9 mouse cellular contexts compared by ENCODE assay signal in the genomic region with DNA sequence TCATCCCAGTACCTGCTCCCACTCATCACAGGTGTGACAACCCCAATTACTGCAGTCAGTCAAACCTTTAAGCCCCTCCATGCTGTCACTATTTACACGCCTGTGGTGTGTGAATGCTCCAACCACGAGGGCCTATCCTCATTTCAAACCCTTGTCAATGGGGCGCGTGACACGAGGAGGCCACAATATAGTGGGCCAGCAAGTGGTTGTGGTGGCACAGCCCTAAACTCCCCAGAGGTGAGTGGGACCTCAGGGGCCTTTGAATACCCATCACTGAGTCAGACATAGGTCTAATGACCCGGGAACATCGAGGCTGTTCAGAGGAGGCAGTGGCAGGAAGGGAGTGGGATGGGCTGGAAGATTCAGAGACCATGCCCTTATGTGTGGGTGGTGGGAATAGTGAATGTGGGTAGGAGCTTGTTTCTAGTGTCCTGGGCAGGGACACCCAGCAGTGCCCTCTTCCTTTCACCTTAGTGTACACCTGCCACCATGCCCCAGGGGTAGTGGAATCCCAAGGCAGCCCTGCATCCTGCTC. TPM values are rescaled to one million over a fixed set of nuclear protein-coding genes. Genes with fewer than 3 reads are reported as not detected.
DNase-seq lines count a peak whose midpoint lies in the region; ATAC-seq and TF ChIP-seq lines count a peak whose summit lies in the region.
"Had no signal": no experiment of that assay in that cellular context is flagged by ENCODE, and none has a peak within 500 bp of the region (broad histone marks: within the 10 kb centered on the region; RNA-seq: fewer than 3 reads in every experiment).

No protein-coding gene starts in this region.

- peak overlapping the region; percentile 93 for H3K27ac ChIP-seq in gastrocnemius, adult 2 months
- no peak overlapping the region for H3K27ac ChIP-seq in ES-Bruce4 (ENCODE audit: insufficient read depth, low read length)
- peak overlapping the region; percentile 86 for H3K27ac ChIP-seq in heart, postnatal 0 days (ENCODE audit: low read depth)
- peak overlapping the region; percentile 57 for H3K27ac ChIP-seq in liver, postnatal 0 days (ENCODE audit: low read depth)

- no peaks in the 10 kb centered on the region for H3K27me3 ChIP-seq in ES-Bruce4 (ENCODE audit: control insufficient read depth, insufficient read depth, low read length, poor library complexity, severe bottlenecking)
- H3K27me3 ChIP-seq in heart, postnatal 0 days (ENCODE audit: control insufficient read depth, insufficient read depth, low read length) = no peaks in the 10 kb centered on the region
- 0 out of 2 replicates have a peak, but pooled peaks cover 4% of the 10 kb centered on the region for H3K27me3 ChIP-seq in liver, postnatal 0 days (ENCODE audit: insufficient read depth, low read length)

- H3K36me3 ChIP-seq in ES-Bruce4 (ENCODE audit: control insufficient read depth, insufficient read depth, low read length, poor library complexity, severe bottlenecking) = no peaks in the 10 kb centered on the region
- no peaks in the 10 kb centered on the region for H3K36me3 ChIP-seq in heart, postnatal 0 days (replicated peaks; ENCODE audit: control insufficient read depth, insufficient read depth, low read length)
- no peaks in the 10 kb centered on the region for H3K36me3 ChIP-seq in liver, postnatal 0 days (replicated peaks; ENCODE audit: insufficient read depth, low read length)

- H3K9me3 ChIP-seq in ES-Bruce4 (replicated peaks; ENCODE audit: control insufficient read depth, insufficient read depth, low read length, poor library complexity, severe bottlenecking) = no peaks in the 10 kb centered on the region
- H3K9me3 ChIP-seq in heart, postnatal 0 days (replicated peaks; ENCODE audit: control insufficient read depth, low read length) = no peaks in the 10 kb centered on the region
- no peaks in the 10 kb centered on the region for H3K9me3 ChIP-seq in liver, postnatal 0 days (ENCODE audit: low read length)

- intact Hi-C loops in gastrocnemius, adult 2 months (cut with DNase I) = no loop called here

- WGBS in heart, postnatal 0 days = 66% methylated on average over 7 of the region's 7 CpGs
- 65% methylated on average over 7 of the region's 7 CpGs for WGBS in liver, postnatal 0 days (ENCODE audit: insufficient replicate concordance)

- no peak for TF ChIP-seq EP300 in ES-Bruce4 (IDR thresholded peaks at IDR 0.05; ENCODE audit: insufficient read depth, low read depth, low read length)
- no peak for TF ChIP-seq EP300 in heart, postnatal 0 days (IDR thresholded peaks at IDR 0.05; ENCODE audit: low read depth)
- TF ChIP-seq EP300 in liver, postnatal 0 days (IDR thresholded peaks at IDR 0.05; ENCODE audit: low read depth) = no peak

- TF ChIP-seq CTCF in gastrocnemius, adult 2 months (IDR thresholded peaks at IDR 0.05) = no peak
- TF ChIP-seq CTCF in ES-Bruce4 (IDR thresholded peaks at IDR 0.05; ENCODE audit: low read depth, low read length) = no peak
- no peak for TF ChIP-seq CTCF in heart, postnatal 0 days (IDR thresholded peaks at IDR 0.05; ENCODE audit: low read depth)
- no peak for TF ChIP-seq CTCF in liver, postnatal 0 days (IDR thresholded peaks at IDR 0.05; ENCODE audit: low read depth)

- DNase-seq in gastrocnemius, adult 2 months = no peak
- no peak for DNase-seq in gastrocnemius, adult 18-20 months (ENCODE audit: low spot score)
- DNase-seq in heart, postnatal 0 days (ENCODE audit: low spot score) = no peak
- no peak for DNase-seq in liver, postnatal 0 days
- DNase-seq in right cerebral cortex, postnatal 4 days = no peak
- no peak for DNase-seq in retina, embryonic 14.5 days (ENCODE audit: low spot score)
- no peak for DNase-seq in gastrocnemius, postnatal 25 days

- H3K4me3 ChIP-seq in gastrocnemius, adult 2 months = peak overlapping the region; percentile 82
- peak overlapping the region; percentile 56; the same call in 1 of the 2 replicates for H3K4me3 ChIP-seq in ES-Bruce4 (ENCODE audit: low read depth, low read length)
- peak overlapping the region; percentile 64 for H3K4me3 ChIP-seq in heart, postnatal 0 days (ENCODE audit: low read depth, low read length)
- H3K4me3 ChIP-seq in liver, postnatal 0 days (ENCODE audit: low read depth, low read length) = peak overlapping the region; percentile 56

- H3K4me1 ChIP-seq in ES-Bruce4 (ENCODE audit: control insufficient read depth, insufficient read depth, low read length) = peaks cover 3% of the 10 kb centered on the region
- peaks cover 46% of the 10 kb centered on the region for H3K4me1 ChIP-seq in heart, postnatal 0 days (ENCODE audit: control insufficient read depth, insufficient read depth)
- H3K4me1 ChIP-seq in liver, postnatal 0 days (ENCODE audit: insufficient read depth) = peaks cover 16% of the 10 kb centered on the region

- peak overlapping the region; percentile 87 for H3K4me2 ChIP-seq in heart, postnatal 0 days (ENCODE audit: low read depth, low read length)
- H3K4me2 ChIP-seq in liver, postnatal 0 days (ENCODE audit: low read depth, low read length) = peak overlapping the region; percentile 88

- no peak for ATAC-seq in heart, postnatal 0 days (ENCODE audit: insufficient read depth, low read depth)
- ATAC-seq in liver, postnatal 0 days = no peak

- H3K9ac ChIP-seq in ES-Bruce4 (ENCODE audit: low read depth, poor library complexity, severe bottlenecking) = no peak overlapping the region
- H3K9ac ChIP-seq in heart, postnatal 0 days (replicated peaks; ENCODE audit: low read depth, low read length) = peak overlapping the region; percentile 68
- peak overlapping the region; percentile 64 for H3K9ac ChIP-seq in liver, postnatal 0 days (replicated peaks)

- TF ChIP-seq POLR2A in ES-Bruce4 (IDR thresholded peaks at IDR 0.05; ENCODE audit: insufficient read depth, low read length) = no peak

RNA-seq across cellular contexts. Expression of a gene that starts 21.0 kb away (rescaled TPM):
- total RNA-seq in gastrocnemius, adult 2 months (2021) = 10 to 100 TPM in 1 of 2 experiments, 1 to 10 TPM in 1; 9.9 to 10.1 TPM
- total RNA-seq in gastrocnemius, adult 18-20 months (2021) = 1 to 10 TPM; 6.1 to 8.9 TPM
- 49.2 and 50.4 TPM in 2 replicates for polyA plus RNA-seq in ES-Bruce4 (2011; ENCODE audit: insufficient read depth, insufficient read length, low read depth, missing spikeins)
- total RNA-seq in heart, postnatal 0 days (2014; rRNA removed; ENCODE audit: low replicate concordance) = 34.9 and 35.7 TPM in 2 replicates
- polyA plus RNA-seq in heart, postnatal 0 days (2015; fragmentation: Nextera tagmentation; extraction: Ambion mirVana) = 12.2 and 13.1 TPM in 2 replicates
- polyA plus RNA-seq in liver, postnatal 0 days (2015; fragmentation: Nextera tagmentation; extraction: Ambion mirVana) = 1.8 TPM in 2 replicates
- 10 to 100 TPM in 1 of 2 experiments, 1 to 10 TPM in 1; 8.3 to 11.6 TPM for total RNA-seq in gastrocnemius, postnatal 25 days (2021)

RNA-seq across cellular contexts. Expression of a gene that starts 28.1 kb away (rescaled TPM):
- total RNA-seq in gastrocnemius, adult 2 months (2021) = under 1 TPM in 1 of 2 experiments, not detected in 1; 0.98 TPM
- under 1 TPM in 1 of 2 experiments, not detected in 1; 0.74 TPM for total RNA-seq in gastrocnemius, adult 18-20 months (2021)
- polyA plus RNA-seq in ES-Bruce4 (2011; ENCODE audit: insufficient read depth, insufficient read length, low read depth, missing spikeins) = 2.8 TPM in 1 of 2 replicates, not detected in the other
- not detected in 2 replicates for total RNA-seq in heart, postnatal 0 days (2014; rRNA removed; ENCODE audit: low replicate concordance)
- 0.49 TPM in 1 of 2 replicates, not detected in the other for polyA plus RNA-seq in heart, postnatal 0 days (2015; fragmentation: Nextera tagmentation; extraction: Ambion mirVana)
- polyA plus RNA-seq in liver, postnatal 0 days (2015; fragmentation: Nextera tagmentation; extraction: Ambion mirVana) = 1.5 and 1.9 TPM in 2 replicates
- total RNA-seq in gastrocnemius, postnatal 25 days (2021) = 1 to 10 TPM in 1 of 2 experiments, under 1 TPM in 1; 0.88 to 1.2 TPM
- total RNA-seq: left cerebral cortex, postnatal 4 days had no signal

RNA-seq across cellular contexts. Expression of a gene that starts 29.2 kb away (rescaled TPM):
- not detected for total RNA-seq in gastrocnemius, adult 2 months (2021)
- under 1 TPM in 1 of 2 experiments, not detected in 1; 0.16 TPM for total RNA-seq in gastrocnemius, adult 18-20 months (2021)
- polyA plus RNA-seq in ES-Bruce4 (2011; ENCODE audit: insufficient read depth, insufficient read length, low read depth, missing spikeins) = not detected in 2 replicates
- total RNA-seq in heart, postnatal 0 days (2014; rRNA removed; ENCODE audit: low replicate concordance) = not detected in 2 replicates
- not detected in 2 replicates for polyA plus RNA-seq in heart, postnatal 0 days (2015; fragmentation: Nextera tagmentation; extraction: Ambion mirVana)
- polyA plus RNA-seq in liver, postnatal 0 days (2015; fragmentation: Nextera tagmentation; extraction: Ambion mirVana) = 4.7 TPM in 1 of 2 replicates, not detected in the other
- not detected for total RNA-seq in gastrocnemius, postnatal 25 days (2021)
- total RNA-seq: left cerebral cortex, postnatal 4 days had no signal

RNA-seq across cellular contexts. Expression of a gene that starts 37.3 kb away (rescaled TPM):
- 1 to 10 TPM in 1 of 2 experiments, under 1 TPM in 1; 0.56 to 1.1 TPM for total RNA-seq in gastrocnemius, adult 2 months (2021)
- total RNA-seq in gastrocnemius, adult 18-20 months (2021) = under 1 TPM; 0.81 to 0.89 TPM
- polyA plus RNA-seq in ES-Bruce4 (2011; ENCODE audit: insufficient read depth, insufficient read length, low read depth, missing spikeins) = 2.1 and 2.8 TPM in 2 replicates
- total RNA-seq in heart, postnatal 0 days (2014; rRNA removed; ENCODE audit: low replicate concordance) = 0.15 and 0.42 TPM in 2 replicates
- 0.11 TPM in 1 of 2 replicates, not detected in the other for polyA plus RNA-seq in heart, postnatal 0 days (2015; fragmentation: Nextera tagmentation; extraction: Ambion mirVana)
- polyA plus RNA-seq in liver, postnatal 0 days (2015; fragmentation: Nextera tagmentation; extraction: Ambion mirVana) = 0.56 and 0.64 TPM in 2 replicates
- total RNA-seq in gastrocnemius, postnatal 25 days (2021) = 1 to 10 TPM in 1 of 2 experiments, under 1 TPM in 1; 0.54 to 1.0 TPM

RNA-seq across cellular contexts. Expression of a gene that starts 49.6 kb away (rescaled TPM):
- 1 to 10 TPM; 7.2 to 8.0 TPM for total RNA-seq in gastrocnemius, adult 2 months (2021)
- 1 to 10 TPM; 7.2 to 8.9 TPM for total RNA-seq in gastrocnemius, adult 18-20 months (2021)
- 29.0 TPM in 2 replicates for polyA plus RNA-seq in ES-Bruce4 (2011; ENCODE audit: insufficient read depth, insufficient read length, low read depth, missing spikeins)
- 14.0 and 14.3 TPM in 2 replicates for total RNA-seq in heart, postnatal 0 days (2014; rRNA removed; ENCODE audit: low replicate concordance)
- 12.4 and 12.7 TPM in 2 replicates for polyA plus RNA-seq in heart, postnatal 0 days (2015; fragmentation: Nextera tagmentation; extraction: Ambion mirVana)
- polyA plus RNA-seq in liver, postnatal 0 days (2015; fragmentation: Nextera tagmentation; extraction: Ambion mirVana) = 4.5 and 5.8 TPM in 2 replicates
- 1 to 10 TPM; 7.3 to 7.6 TPM for total RNA-seq in gastrocnemius, postnatal 25 days (2021)
